Mouse (Mus musculus) hindbrain, embryonic 16.5 days (tissue): ENCODE measurements at regions not wholly inside any gene's neighbourhood (a gene's known extent, or its start where the extent isn't known, plus 50 kb on each side); places are given as distances from the start of the nearest gene placed in this dataset.
A peak's percentile ranks its signal among the peaks of the same experiment; 100 is the strongest.

Experiments
- ATAC-seq: fragments of 200-750 bp; cut with Nextera tagmentation; 2 replicates; pipeline ENCODE4 v1.8.0; 2017; ENCODE audit warnings: moderate TSS enrichment, moderate library complexity
- H3K27ac ChIP-seq: fragments of 300-500 bp; sonication (generic); 2 replicates; pipeline ENCODE4 v1.5.1; 2014; ENCODE audit warnings: low read depth, mild to moderate bottlenecking, control low read depth, low read length, moderate library complexity
- H3K27me3 ChIP-seq: fragments of 300-500 bp; sonication (generic); replicated peaks from 2 replicates; pipeline ENCODE4 v1.6.1; 2014; ENCODE audit warnings: low read length; ENCODE audit not compliant: control insufficient read depth, insufficient read depth
- H3K36me3 ChIP-seq: fragments of 300-500 bp; sonication (generic); 2 replicates; pipeline ENCODE4 v1.6.1; 2014; ENCODE audit warnings: mild to moderate bottlenecking, low read length, moderate library complexity, mixed read lengths; ENCODE audit not compliant: control insufficient read depth, insufficient read depth
- H3K4me1 ChIP-seq: fragments of 300-500 bp; sonication (generic); 2 replicates; pipeline ENCODE4 v1.6.1; 2014; ENCODE audit warnings: low read depth, low read length; ENCODE audit not compliant: control insufficient read depth, insufficient read depth
- H3K4me2 ChIP-seq: fragments of 300-500 bp; sonication (generic); 2 replicates; pipeline ENCODE4 v1.6.1; 2014; ENCODE audit warnings: mild to moderate bottlenecking, low read length, control low read depth, moderate library complexity
- H3K4me3 ChIP-seq: fragments of 300-500 bp; sonication (generic); 2 replicates; pipeline ENCODE4 v1.5.1; 2014; ENCODE audit warnings: mild to moderate bottlenecking, low read length, control low read depth, moderate library complexity
- H3K9ac ChIP-seq: fragments of 300-500 bp; sonication (generic); 2 replicates; pipeline ENCODE4 v1.6.1; 2014; ENCODE audit warnings: low read depth, mild to moderate bottlenecking, control low read depth, low read length, moderate library complexity
- H3K9me3 ChIP-seq: fragments of 300-500 bp; sonication (generic); 2 replicates; pipeline ENCODE4 v1.6.1; 2014; ENCODE audit warnings: mild to moderate bottlenecking, low read length, moderate library complexity; ENCODE audit not compliant: control insufficient read depth
- WGBS: fragments of 180-500 bp; shearing (Covaris S2); extraction: QIAGEN DNeasy Blood & Tissue Kit; methylation state at CpG from one replicate; pipeline ENCODE4 v1.1.7; 2014; 5-methylcytosine and 5-hydroxymethylcytosine counted together

DNA sequence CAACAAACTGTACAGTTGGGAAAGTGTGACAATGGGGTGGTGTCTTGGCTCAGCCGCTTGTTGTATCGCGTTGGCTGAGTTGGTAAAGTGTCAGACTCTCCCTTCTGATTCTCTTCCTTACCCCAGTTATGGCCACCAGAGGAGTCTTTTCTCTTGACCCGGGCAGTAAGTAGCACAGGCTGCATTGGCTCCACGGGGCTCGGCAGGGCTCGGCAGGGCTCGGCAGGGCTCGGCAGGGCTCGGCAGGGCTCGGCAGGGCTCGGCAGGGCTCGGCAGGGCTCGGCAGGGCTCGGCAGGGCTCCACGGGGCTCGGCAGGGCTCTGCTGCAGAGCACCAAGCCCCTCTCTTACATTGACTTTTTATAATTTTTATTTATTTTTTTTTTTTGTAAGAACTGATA, 91.6 kb upstream of the Topaz1 start:
- no peaks in the 10 kb centered on the region for H3K36me3 ChIP-seq
- WGBS = 47% methylated on average over 17 of the region's 17 CpGs
- H3K9me3 ChIP-seq = no peaks in the 10 kb centered on the region
- H3K27me3 ChIP-seq = no peaks in the 10 kb centered on the region
- no peak overlapping the region for H3K27ac ChIP-seq
- ATAC-seq = no peak
- no peak overlapping the region for H3K9ac ChIP-seq
- no peaks in the 10 kb centered on the region for H3K4me1 ChIP-seq
- no peak overlapping the region for H3K4me3 ChIP-seq
- no peak overlapping the region for H3K4me2 ChIP-seq

- Histone ChIP-seq H3K9me3 (no peaks in the 10 kb centered on the region), H3K4me2 (no peak overlapping the region), H3K9ac (no peak overlapping the region), H3K27ac (no peak overlapping the region), H3K4me1 (no peaks in the 10 kb centered on the region), H3K27me3 (no peaks in the 10 kb centered on the region), H3K36me3 (no peaks in the 10 kb centered on the region), H3K4me3 (no peak overlapping the region)
- ATAC-seq = no peak
- 51% methylated on average over 9 of the region's 9 CpGs for WGBS
These were observed 87.1 kb upstream of the Topaz1 start for GRCm38 (mm10) chr9:122660050-122660449.

DNA sequence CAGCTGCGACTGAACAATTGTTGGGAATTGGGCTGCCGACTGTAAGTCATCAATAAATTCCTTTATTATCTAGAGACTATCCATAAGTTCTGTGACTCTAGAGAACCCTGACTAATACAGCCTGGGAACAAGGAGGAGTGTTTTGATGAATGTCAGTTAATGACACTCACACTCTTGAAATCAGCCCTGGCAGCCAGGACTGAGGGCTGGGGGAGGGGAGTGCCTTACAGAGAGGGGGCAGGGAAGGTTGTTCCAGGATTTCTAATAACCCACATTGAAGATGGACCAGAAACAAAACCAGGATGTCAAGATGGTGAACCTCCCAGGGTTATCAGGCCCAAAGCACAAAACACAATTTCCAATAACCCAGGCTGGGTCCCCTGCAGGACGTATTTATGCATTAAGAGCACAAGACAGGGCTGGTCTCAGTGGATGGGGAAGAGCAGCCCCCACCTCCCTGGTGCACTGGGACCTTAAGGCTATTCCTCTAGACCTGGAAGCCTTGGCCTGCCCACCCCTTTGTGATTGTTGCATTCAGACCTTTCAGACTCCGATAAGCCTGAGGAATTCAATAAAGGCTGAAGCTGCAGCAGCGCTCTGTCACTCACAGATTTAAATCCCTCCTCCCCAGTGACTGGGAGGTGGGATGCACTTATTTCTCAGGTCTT, 80.0 kb upstream of the Topaz1 start:
- Histone ChIP-seq H3K9me3 (no peaks in the 10 kb centered on the region), H3K9ac (no peak overlapping the region), H3K27me3 (no peaks in the 10 kb centered on the region), H3K27ac (no peak overlapping the region), H3K36me3 (no peaks in the 10 kb centered on the region), H3K4me3 (no peak overlapping the region), H3K4me1 (peaks cover 6% of the 10 kb centered on the region), H3K4me2 (no peak overlapping the region)
- peak; percentile 54; the same call in 1 of the 2 replicates for ATAC-seq
- 20% methylated on average over 3 of the region's 5 CpGs for WGBS

DNA sequence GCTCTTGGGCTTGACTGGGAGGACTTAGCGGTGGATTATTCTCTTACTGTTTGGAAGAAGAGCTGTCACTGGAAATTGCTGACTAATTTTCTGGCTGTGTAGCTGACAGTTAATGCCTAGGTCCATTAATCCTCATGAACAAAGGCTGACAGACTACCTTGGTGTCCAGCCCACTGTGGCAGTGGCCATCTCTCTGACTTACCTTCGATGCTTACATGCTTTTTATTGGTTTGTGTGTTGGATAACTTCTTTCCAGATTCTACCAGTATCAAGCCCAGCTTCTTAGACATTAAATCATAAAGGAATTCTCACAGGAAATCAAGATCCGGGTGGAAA, 79.5 kb upstream of the Topaz1 start:
- no peak overlapping the region for H3K27ac ChIP-seq
- H3K4me1 ChIP-seq = peaks cover 6% of the 10 kb centered on the region
- no peaks in the 10 kb centered on the region for H3K9me3 ChIP-seq
- peak; percentile 45; the same call in 1 of the 2 replicates for ATAC-seq
- 47% methylated on average over 3 of the region's 3 CpGs for WGBS
- no peaks in the 10 kb centered on the region for H3K36me3 ChIP-seq
- no peak overlapping the region for H3K9ac ChIP-seq
- H3K4me3 ChIP-seq = no peak overlapping the region
- H3K27me3 ChIP-seq = no peaks in the 10 kb centered on the region
- no peak overlapping the region for H3K4me2 ChIP-seq

GRCm38 (mm10) chr9:122673777-122674176, 73.4 kb upstream of the Topaz1 start:
- WGBS = 47% methylated on average over 3 of the region's 3 CpGs
- no peak for ATAC-seq
- Histone ChIP-seq H3K27me3 (no peaks in the 10 kb centered on the region), H3K9me3 (no peaks in the 10 kb centered on the region), H3K4me1 (peaks cover 3% of the 10 kb centered on the region), H3K4me3 (no peak overlapping the region), H3K36me3 (0 out of 2 replicates have a peak, but pooled peaks cover 2% of the 10 kb centered on the region), H3K27ac (no peak overlapping the region; the same call in 1 of the 2 replicates), H3K4me2 (no peak overlapping the region), H3K9ac (no peak overlapping the region)

GRCm38 (mm10) chr9:122678001-122678696, 69.0 kb upstream of the Topaz1 start:
- Histone ChIP-seq H3K27me3 (no peaks in the 10 kb centered on the region), H3K4me1 (peaks cover 3% of the 10 kb centered on the region), H3K36me3 (0 out of 2 replicates have a peak, but pooled peaks cover 2% of the 10 kb centered on the region), H3K27ac (no peak overlapping the region), H3K4me2 (no peak overlapping the region), H3K9me3 (no peaks in the 10 kb centered on the region), H3K4me3 (no peak overlapping the region), H3K9ac (no peak overlapping the region)
- ATAC-seq = peak; percentile 37; the same call in 1 of the 2 replicates
- 56% methylated on average over 14 of the region's 14 CpGs for WGBS

- Histone ChIP-seq H3K4me3 (no peak overlapping the region), H3K27ac (no peak overlapping the region), H3K9me3 (no peaks in the 10 kb centered on the region), H3K27me3 (0 out of 2 replicates have a peak, but pooled peaks cover 4% of the 10 kb centered on the region), H3K4me1 (no peaks in the 10 kb centered on the region), H3K9ac (no peak overlapping the region), H3K4me2 (no peak overlapping the region), H3K36me3 (no peaks in the 10 kb centered on the region)
- ATAC-seq = peak; percentile 48
- 28% methylated on average over 4 of the region's 4 CpGs for WGBS
These were observed 60.0 kb upstream of the Topaz1 start for GRCm38 (mm10) chr9:122687170-122687569.

DNA sequence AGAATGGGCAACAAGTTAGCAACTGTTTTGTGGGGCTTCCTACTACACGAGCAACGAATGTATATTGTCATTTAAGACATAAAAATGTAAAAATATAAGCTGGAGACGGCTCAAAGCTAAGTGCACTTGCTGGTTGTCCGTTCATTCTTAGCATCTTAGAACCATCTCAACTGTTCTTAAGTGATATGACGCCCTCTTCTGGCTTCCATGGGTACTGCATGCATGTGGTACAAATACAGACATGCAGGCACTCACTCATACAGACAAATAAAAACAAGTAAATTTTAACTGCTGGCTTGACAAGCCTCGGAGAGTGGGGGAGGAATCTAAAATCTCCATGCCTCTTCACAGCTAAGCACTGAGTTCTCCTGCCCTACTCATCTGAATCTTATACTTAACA, 55.3 kb upstream of the Topaz1 start:
- Histone ChIP-seq H3K27ac (no peak overlapping the region), H3K9ac (no peak overlapping the region), H3K4me2 (no peak overlapping the region), H3K36me3 (no peaks in the 10 kb centered on the region), H3K4me3 (no peak overlapping the region), H3K4me1 (no peaks in the 10 kb centered on the region; the same call in 1 of the 2 replicates), H3K27me3 (no peaks in the 10 kb centered on the region), H3K9me3 (no peaks in the 10 kb centered on the region)
- no peak for ATAC-seq
- WGBS = 68% methylated on average over 6 of the region's 6 CpGs

GRCm38 (mm10) chr9:122695724-122696123, 51.4 kb upstream of the Topaz1 start:
- peak; percentile 34; the same call in 1 of the 2 replicates for ATAC-seq
- H3K4me2 ChIP-seq = no peak overlapping the region
- H3K27ac ChIP-seq = no peak overlapping the region
- no peaks in the 10 kb centered on the region for H3K9me3 ChIP-seq
- H3K4me1 ChIP-seq = no peaks in the 10 kb centered on the region; the same call in 1 of the 2 replicates
- no peak overlapping the region for H3K4me3 ChIP-seq
- WGBS = 8% methylated on average over 1 of the region's 1 CpGs
- H3K9ac ChIP-seq = no peak overlapping the region
- no peaks in the 10 kb centered on the region for H3K27me3 ChIP-seq
- H3K36me3 ChIP-seq = no peaks in the 10 kb centered on the region
